Mouse (Mus musculus) thymus, adult 2 months (tissue): ENCODE data around the gene Grin1. TPM values are rescaled to one million over a fixed set of nuclear protein-coding genes. Genes with fewer than 3 reads are reported as not detected.

Experiments used
- DNase-seq: peaks from one replicate; pipeline ENCODE4 v3.0.0; 2021
- H3K27ac ChIP-seq: fragments of 200-500 bp; 2 replicates; pipeline ENCODE4 v1.5.1; 2012; ENCODE audit warnings: low read length, control low read depth; ENCODE audit not compliant: control insufficient read depth, insufficient read depth
- H3K27me3 ChIP-seq: fragments of 200-500 bp; 2 replicates; pipeline ENCODE4 v1.6.1; 2012; ENCODE audit warnings: mild to moderate bottlenecking, low read length, moderate library complexity, mixed read lengths; ENCODE audit not compliant: control insufficient read depth, insufficient read depth
- H3K36me3 ChIP-seq: fragments of 200-500 bp; 2 replicates; pipeline ENCODE4 v1.6.1; 2012; ENCODE audit warnings: mild to moderate bottlenecking, low read length, moderate library complexity; ENCODE audit not compliant: control insufficient read depth, insufficient read depth
- H3K4me1 ChIP-seq: fragments of 200-500 bp; replicated peaks from 2 replicates; pipeline ENCODE4 v1.6.1; 2012; ENCODE audit warnings: low read length; ENCODE audit not compliant: control insufficient read depth, insufficient read depth
- H3K4me3 ChIP-seq: fragments of 200-500 bp; 2 replicates; pipeline ENCODE4 v1.5.1; 2012; ENCODE audit warnings: mild to moderate bottlenecking, low read length, control low read depth, moderate library complexity; ENCODE audit not compliant: control insufficient read depth, insufficient read depth
- CTCF ChIP-seq: fragments of 200-500 bp; IDR thresholded peaks from 2 replicates; pipeline ENCODE4 v1.5.1; 2012; ENCODE audit warnings: mild to moderate bottlenecking, control low read depth, low read length, moderate library complexity, borderline replicate concordance; ENCODE audit not compliant: control insufficient read depth, poor library complexity, insufficient read depth; ENCODE audit errors: extremely low read depth
- POLR2A ChIP-seq: fragments of 200-500 bp; IDR thresholded peaks from 2 replicates; pipeline ENCODE4 v1.6.1; 2012; ENCODE audit warnings: mild to moderate bottlenecking, low read length, control low read depth, moderate library complexity; ENCODE audit not compliant: control insufficient read depth, poor library complexity, insufficient read depth; ENCODE audit errors: extremely low read depth
- WGBS: fragments of 180-500 bp; shearing (Covaris S2); methylation state at CpG from one replicate; pipeline ENCODE4 v1.1.7; 2018; 5-methylcytosine and 5-hydroxymethylcytosine counted together
- polyA plus RNA-seq: library from polyadenylated mRNA; depleted of rRNA; stranded (reverse); fragments of >200 nt; gene quantifications from 2 replicates; pipeline ENCODE4 v1.2.3, GENCODE M21; 2012

Grin1 gene
- polyA plus RNA-seq, 1 experiment = 0.50 TPM

GRCm38 (mm10) chr2:25304657-25305541 is 14.1 kb downstream of the Grin1 start:
- DNase-seq = no peak
- H3K27ac ChIP-seq = no peak overlapping the region
- TF ChIP-seq CTCF = no peak
- TF ChIP-seq POLR2A = no peak
- WGBS = 3% methylated on average over 45 of the region's 45 CpGs
- H3K4me1 ChIP-seq = peaks cover 5% of the 10 kb centered on the region
- H3K36me3 ChIP-seq = no peaks in the 10 kb centered on the region
- peak overlapping the region; percentile 22 for H3K4me3 ChIP-seq
- H3K27me3 ChIP-seq = peaks cover 3% of the 10 kb centered on the region; the same call in 1 of the 2 replicates

- DNase-seq = no peak
- WGBS = 68% methylated on average over 7 of the region's 7 CpGs
- Histone ChIP-seq H3K27ac (no peak overlapping the region), H3K4me3 (no peak overlapping the region), H3K27me3 (peaks cover 3% of the 10 kb centered on the region; the same call in 1 of the 2 replicates), H3K4me1 (peaks cover 5% of the 10 kb centered on the region), H3K36me3 (no peaks in the 10 kb centered on the region)
- no peak for TF ChIP-seq CTCF
Measured at GRCm38 (mm10) chr2:25303931-25304656, 14.9 kb downstream of the Grin1 start.

- no peak overlapping the region for H3K27ac ChIP-seq
- DNase-seq = no peak
- peaks cover 3% of the 10 kb centered on the region; the same call in 1 of the 2 replicates for H3K27me3 ChIP-seq
- WGBS = 53% methylated on average over 3 of the region's 3 CpGs
- TF ChIP-seq CTCF (no peak), POLR2A (no peak)
- H3K4me3 ChIP-seq = no peak overlapping the region
- H3K36me3 ChIP-seq = no peaks in the 10 kb centered on the region
- peaks cover 5% of the 10 kb centered on the region for H3K4me1 ChIP-seq
Measured at GRCm38 (mm10) chr2:25303452-25303851, 15.5 kb downstream of the Grin1 start.

- no peaks in the 10 kb centered on the region; the same call in 1 of the 2 replicates for H3K27me3 ChIP-seq
- no peak overlapping the region for H3K27ac ChIP-seq
- WGBS = 82% methylated on average over 10 of the region's 10 CpGs
Measured at GRCm38 (mm10) chr2:25298046-25298445, 20.9 kb downstream of the Grin1 start.

GRCm38 (mm10) chr2:25297093-25297492 is 21.9 kb downstream of the Grin1 start:
- H3K27me3 ChIP-seq = peaks cover 5% of the 10 kb centered on the region
- H3K4me1 ChIP-seq = no peaks in the 10 kb centered on the region
- H3K27ac ChIP-seq = no peak overlapping the region
- no peak for DNase-seq
- WGBS = 74% methylated on average over 8 of the region's 8 CpGs
- H3K36me3 ChIP-seq = no peaks in the 10 kb centered on the region
- no peak for TF ChIP-seq POLR2A
- no peak for TF ChIP-seq CTCF
- no peak overlapping the region for H3K4me3 ChIP-seq

More at GRCm38 (mm10) chr2:25298046-25298445, 20.9 kb downstream of the Grin1 start:
- Histone ChIP-seq H3K4me1 (no peaks in the 10 kb centered on the region), H3K36me3 (no peaks in the 10 kb centered on the region), H3K4me3 (no peak overlapping the region)
- no peak for DNase-seq
- TF ChIP-seq CTCF (no peak), POLR2A (no peak)

- no peaks in the 10 kb centered on the region for H3K4me1 ChIP-seq
- no peaks in the 10 kb centered on the region for H3K36me3 ChIP-seq
- DNase-seq = no peak
- 87% methylated on average over 9 of the region's 9 CpGs for WGBS
- peaks cover 17% of the 10 kb centered on the region for H3K27me3 ChIP-seq
- no peak overlapping the region for H3K4me3 ChIP-seq
- H3K27ac ChIP-seq = no peak overlapping the region
- no peak for TF ChIP-seq CTCF
- no peak for TF ChIP-seq POLR2A
Measured at GRCm38 (mm10) chr2:25293706-25294105, 25.3 kb downstream of the Grin1 start.
